Mouse (Mus musculus): ENCODE data around the gene Zfp575. TPM values are rescaled to one million over a fixed set of nuclear protein-coding genes. Genes with fewer than 3 reads are reported as not detected.

Gene Zfp575
- polyA plus RNA-seq (2014; fragmentation: Illumina TruSeq; extraction: RNeasy Lipid Tissue Mini Kit (QIAGEN cat#74804)), result not detected

GRCm38 (mm10) chr7:24587330-24588105 lies at the start of gene Zfp575, which contains the start of gene Ethe1:
Gene Zfp575, minus strand, starts transcription at chr7:24587641.
Gene Ethe1, plus strand, starts transcription at chr7:24587543.

GRCm38 (mm10) chr7:24636264-24636663 lies 48.8 kb upstream of the Zfp575 start, which contains the start of gene Lypd3:
Gene Lypd3, plus strand, starts transcription at chr7:24636550.

GRCm38 (mm10) chr7:24610144-24610878 lies 22.9 kb upstream of the Zfp575 start, which contains the start of gene Phldb3:
Gene Phldb3, plus strand, starts transcription at chr7:24610763.

GRCm38 (mm10) chr7:24546068-24546614 lies 41.3 kb downstream of the Zfp575 start, which contains the start of the genes Pinlyp and Xrcc1:
Gene Pinlyp, minus strand, starts transcription at chr7:24546118.
Gene Xrcc1, plus strand, starts transcription at chr7:24546289.

Other genes starting within 250 kb of the Zfp575 start
- not detected for gene Lypd5, start 238.4 kb downstream of the Zfp575 start, polyA plus RNA-seq (2014; fragmentation: Illumina TruSeq; extraction: RNeasy Lipid Tissue Mini Kit (QIAGEN cat#74804))
- gene Kcnn4, start 217.4 kb downstream of the Zfp575 start, polyA plus RNA-seq (2014; fragmentation: Illumina TruSeq; extraction: RNeasy Lipid Tissue Mini Kit (QIAGEN cat#74804)), result not detected
- gene Smg9, start 188.0 kb downstream of the Zfp575 start, polyA plus RNA-seq (2014; fragmentation: Illumina TruSeq; extraction: RNeasy Lipid Tissue Mini Kit (QIAGEN cat#74804)), result not detected
- gene Irgc1, start 135.3 kb downstream of the Zfp575 start, polyA plus RNA-seq (2014; fragmentation: Illumina TruSeq; extraction: RNeasy Lipid Tissue Mini Kit (QIAGEN cat#74804)), result not detected
- gene Plaur, start 125.2 kb downstream of the Zfp575 start, polyA plus RNA-seq (2014; fragmentation: Illumina TruSeq; extraction: RNeasy Lipid Tissue Mini Kit (QIAGEN cat#74804)), result 1.0 TPM
- gene Cadm4, start 105.6 kb downstream of the Zfp575 start, polyA plus RNA-seq (2014; fragmentation: Illumina TruSeq; extraction: RNeasy Lipid Tissue Mini Kit (QIAGEN cat#74804)), result 0.34 TPM
- 0.80 TPM for gene Zfp428, start 80.6 kb downstream of the Zfp575 start, polyA plus RNA-seq (2014; fragmentation: Illumina TruSeq; extraction: RNeasy Lipid Tissue Mini Kit (QIAGEN cat#74804))
- not detected for gene AC161166.1, start 75.2 kb downstream of the Zfp575 start, polyA plus RNA-seq (2014; fragmentation: Illumina TruSeq; extraction: RNeasy Lipid Tissue Mini Kit (QIAGEN cat#74804))
- gene Irgq, start 57.0 kb downstream of the Zfp575 start, polyA plus RNA-seq (2014; fragmentation: Illumina TruSeq; extraction: RNeasy Lipid Tissue Mini Kit (QIAGEN cat#74804)), result 7.8 TPM
- not detected for gene Pinlyp, start 41.5 kb downstream of the Zfp575 start, polyA plus RNA-seq (2014; fragmentation: Illumina TruSeq; extraction: RNeasy Lipid Tissue Mini Kit (QIAGEN cat#74804))
- 0.88 TPM for gene Xrcc1, start 41.4 kb downstream of the Zfp575 start, polyA plus RNA-seq (2014; fragmentation: Illumina TruSeq; extraction: RNeasy Lipid Tissue Mini Kit (QIAGEN cat#74804))
- gene Ethe1, start 98 bp downstream of the Zfp575 start, polyA plus RNA-seq (2014; fragmentation: Illumina TruSeq; extraction: RNeasy Lipid Tissue Mini Kit (QIAGEN cat#74804)), result 0.31 TPM
- gene Phldb3, start 23.1 kb upstream of the Zfp575 start, polyA plus RNA-seq (2014; fragmentation: Illumina TruSeq; extraction: RNeasy Lipid Tissue Mini Kit (QIAGEN cat#74804)), result not detected
- not detected for gene Lypd3, start 48.9 kb upstream of the Zfp575 start, polyA plus RNA-seq (2014; fragmentation: Illumina TruSeq; extraction: RNeasy Lipid Tissue Mini Kit (QIAGEN cat#74804))
- gene Tex101, start 89.0 kb upstream of the Zfp575 start, polyA plus RNA-seq (2014; fragmentation: Illumina TruSeq; extraction: RNeasy Lipid Tissue Mini Kit (QIAGEN cat#74804)), result not detected
- not detected for gene BC049730, start 121.6 kb upstream of the Zfp575 start, polyA plus RNA-seq (2014; fragmentation: Illumina TruSeq; extraction: RNeasy Lipid Tissue Mini Kit (QIAGEN cat#74804))
- not detected for gene Gm4763, start 139.3 kb upstream of the Zfp575 start, polyA plus RNA-seq (2014; fragmentation: Illumina TruSeq; extraction: RNeasy Lipid Tissue Mini Kit (QIAGEN cat#74804))
- 0.17 TPM for gene Cd177, start 172.7 kb upstream of the Zfp575 start, polyA plus RNA-seq (2014; fragmentation: Illumina TruSeq; extraction: RNeasy Lipid Tissue Mini Kit (QIAGEN cat#74804))
- gene Ceacam10, start 189.6 kb upstream of the Zfp575 start, polyA plus RNA-seq (2014; fragmentation: Illumina TruSeq; extraction: RNeasy Lipid Tissue Mini Kit (QIAGEN cat#74804)), result 0.83 TPM

All from ovary, adult 10 weeks (tissue).